Mouse (Mus musculus) kidney, postnatal 36 days (tissue): ENCODE data around the gene Eefsec.
A peak's percentile ranks its signal among the peaks of the same experiment; 100 is the strongest.

Experiments
- DNase-seq, 2 experiments: peaks; one replicate each; pipeline ENCODE4 v3.0.0; 2021 to 2022; ENCODE audit warnings: mixed read lengths in 2 of 2

The Eefsec gene

DNA sequence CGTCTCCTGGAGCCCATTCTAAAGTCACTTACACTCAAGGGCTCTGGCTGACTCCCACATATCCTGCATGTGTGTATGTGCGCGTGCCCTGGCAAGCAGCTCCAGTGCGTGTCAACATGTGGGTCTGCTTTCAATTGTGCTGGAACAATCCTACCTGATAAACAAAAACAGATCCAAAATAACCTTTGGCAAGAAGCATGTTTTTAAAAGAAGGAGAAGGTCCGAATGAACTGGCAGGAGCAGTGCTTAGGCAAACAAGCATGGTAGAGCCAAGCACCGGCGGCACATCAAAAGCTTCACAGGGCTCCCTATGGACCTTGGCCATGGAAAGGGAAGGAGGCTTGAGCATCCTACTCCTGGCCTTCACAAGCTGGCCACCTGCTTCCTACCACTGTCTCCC is 105.6 kb downstream of the Eefsec start:
- DNase-seq = no peak

DNA sequence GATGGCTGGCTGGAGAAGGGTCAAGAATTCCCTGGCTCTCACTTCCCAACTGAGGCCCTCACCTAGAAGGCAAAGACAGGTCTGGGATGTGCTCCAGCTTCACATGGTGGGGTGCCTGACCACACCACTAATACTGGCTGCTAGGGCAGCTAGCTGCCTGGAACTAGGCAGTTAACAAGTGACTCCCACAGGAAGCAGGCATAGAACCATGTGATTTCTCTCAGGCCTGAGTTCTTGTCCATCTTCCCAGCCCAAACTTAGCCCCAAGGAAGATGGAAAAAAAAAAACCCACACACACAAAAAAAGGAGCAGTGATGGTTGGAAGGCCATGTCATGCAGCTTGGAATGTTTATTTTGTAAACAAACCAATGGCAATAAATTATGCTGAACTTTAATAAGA is 117.0 kb downstream of the Eefsec start:
- no peak for DNase-seq

DNA sequence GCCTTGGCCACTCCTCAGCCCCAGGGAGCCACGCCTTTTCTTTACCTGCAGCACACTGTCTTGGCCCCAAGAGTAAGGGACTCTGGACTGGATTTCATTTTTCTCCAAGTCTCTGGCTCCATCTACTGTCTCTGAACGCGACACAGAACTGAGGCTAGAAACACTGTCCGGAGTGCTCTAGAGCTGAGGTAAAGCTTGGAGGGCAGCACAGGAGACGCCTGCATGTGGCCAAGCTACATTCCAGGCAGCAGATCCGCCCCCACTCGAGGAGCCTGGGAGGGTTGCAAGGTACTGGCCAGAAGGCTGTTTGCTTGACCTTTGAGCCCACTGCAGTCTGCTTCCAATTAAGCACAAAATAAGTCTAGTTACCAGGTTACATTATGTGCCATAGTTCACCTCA is 124.5 kb downstream of the Eefsec start:
- peak; percentile 81 to 94 for DNase-seq

DNA sequence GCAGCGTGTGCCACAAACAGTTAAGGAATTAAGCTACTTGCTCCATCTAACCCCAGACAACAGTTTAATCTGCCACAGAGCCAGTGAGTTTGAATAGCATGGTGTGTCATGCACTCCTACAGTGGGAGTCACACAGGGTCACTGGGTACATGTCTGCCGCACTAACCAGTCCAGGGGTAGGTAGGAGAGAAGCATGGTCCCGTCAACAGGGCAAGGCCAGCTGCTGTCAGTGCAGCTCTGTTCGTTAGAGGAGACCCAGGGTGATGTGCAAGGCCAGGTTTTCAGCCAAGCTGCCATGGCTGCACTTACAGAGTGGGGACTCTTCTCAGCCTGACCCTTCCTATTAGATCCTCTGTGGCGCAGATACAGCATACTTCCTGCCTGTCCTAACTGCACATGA is 125.1 kb downstream of the Eefsec start:
- DNase-seq = no peak

DNA sequence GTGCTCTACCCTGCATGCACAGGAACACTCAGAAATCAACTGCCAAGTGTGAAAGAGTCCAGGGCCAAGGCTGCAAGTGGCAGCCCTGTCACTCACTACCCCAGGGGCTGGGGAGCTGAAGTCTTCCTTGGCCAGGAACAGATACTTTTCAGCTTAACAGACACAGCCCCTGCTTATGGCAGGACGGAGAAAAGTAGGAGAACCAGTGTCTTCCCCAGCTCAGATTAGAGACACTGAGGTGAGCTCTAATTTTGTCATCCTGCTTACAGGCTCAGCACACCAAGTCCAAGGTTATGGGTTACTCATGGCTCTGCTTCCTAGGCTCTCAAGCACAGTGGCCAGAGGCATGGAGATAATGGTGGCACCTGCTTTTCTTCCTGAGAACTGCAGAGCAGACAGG is 126.6 kb downstream of the Eefsec start:
- DNase-seq = no peak

DNA sequence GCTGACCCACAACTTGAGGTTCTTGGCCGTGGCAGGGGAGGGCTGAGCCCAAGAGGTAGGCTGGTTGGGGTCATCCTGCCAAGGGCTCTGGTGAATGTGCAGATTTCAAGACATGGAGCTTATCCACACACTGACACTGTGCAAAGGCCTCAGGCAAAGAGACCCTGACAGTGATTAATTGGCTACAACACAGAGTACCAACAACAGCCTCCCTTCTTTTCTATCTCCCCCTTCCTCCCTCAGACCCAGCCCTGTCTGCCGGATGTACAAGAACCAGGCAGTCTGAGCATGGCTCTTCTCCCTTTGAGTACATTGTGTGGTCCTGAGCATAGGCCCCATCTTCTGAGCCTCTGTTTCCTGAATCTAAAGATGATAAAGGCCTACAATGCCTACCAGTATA is 131.0 kb downstream of the Eefsec start:
- DNase-seq = no peak

DNA sequence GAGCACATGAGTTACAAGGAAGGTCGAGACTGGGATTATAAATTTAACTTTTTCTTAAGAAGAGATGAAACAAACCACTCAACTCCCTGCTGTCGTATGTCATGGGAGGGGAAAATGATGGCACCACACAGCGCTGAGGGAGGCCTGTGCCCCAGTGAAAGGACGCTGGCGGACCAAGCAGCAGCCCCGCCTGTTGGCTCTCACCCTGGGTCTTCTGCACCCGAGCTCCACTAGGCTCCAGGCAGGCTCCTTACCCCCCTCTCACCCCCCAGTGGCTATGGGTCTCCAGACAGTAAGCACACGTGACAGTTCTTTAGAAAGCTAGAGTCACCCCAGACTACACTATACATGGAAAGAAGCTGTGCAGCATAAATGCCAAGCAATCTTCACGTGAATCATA is 132.4 kb downstream of the Eefsec start:
- no peak for DNase-seq

DNA sequence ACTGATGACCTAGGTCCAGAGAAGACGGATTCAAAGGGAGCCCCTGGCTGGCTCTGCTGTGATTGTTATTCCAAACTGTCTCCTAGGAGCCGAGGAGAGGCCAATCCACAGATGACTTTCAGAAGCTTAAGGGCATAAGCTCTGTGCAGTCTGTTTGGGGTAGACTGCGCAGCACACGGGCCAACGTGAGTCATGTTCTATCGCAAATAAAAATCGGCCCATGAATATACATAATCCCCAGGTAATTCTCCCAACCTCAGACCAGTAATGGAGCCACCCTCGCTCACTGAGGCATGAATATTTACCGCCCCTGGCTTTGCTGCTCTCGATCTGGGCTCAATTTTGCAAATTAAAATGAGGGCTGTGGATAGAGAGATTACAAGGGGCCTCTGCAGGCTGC is 134.7 kb downstream of the Eefsec start:
- DNase-seq = no peak

DNA sequence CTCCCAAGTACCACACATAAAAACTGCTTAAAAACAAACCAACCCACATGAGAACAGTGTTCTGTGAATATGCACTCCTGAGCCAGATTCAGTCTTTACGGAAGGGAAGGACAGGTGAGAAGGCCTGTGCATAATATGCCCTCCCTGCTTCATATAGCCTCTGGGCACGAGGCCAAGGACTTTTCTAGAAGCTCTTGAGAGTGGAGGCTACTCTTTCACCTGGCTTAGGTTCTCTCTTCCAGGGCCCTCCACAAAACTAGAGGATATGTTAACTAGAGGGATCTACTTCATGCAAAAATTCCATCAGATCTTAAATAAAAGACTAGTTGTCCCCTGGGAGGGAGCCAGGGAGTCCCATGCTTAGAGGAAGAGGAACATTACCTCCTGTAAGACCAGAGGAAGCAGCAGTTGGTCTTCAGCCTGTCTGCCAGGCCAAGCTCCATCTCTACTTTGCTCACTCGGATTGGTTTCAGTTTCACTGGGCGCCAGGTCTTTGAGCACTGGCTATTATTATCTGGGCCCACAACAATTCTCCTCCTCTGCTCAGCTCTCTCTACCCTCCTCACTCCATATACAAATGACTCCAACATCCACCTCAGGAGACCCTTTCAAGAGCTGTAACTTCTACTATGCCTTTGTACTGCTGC is 140.1 kb downstream of the Eefsec start:
- DNase-seq = peak; percentile 5 to 23

DNA sequence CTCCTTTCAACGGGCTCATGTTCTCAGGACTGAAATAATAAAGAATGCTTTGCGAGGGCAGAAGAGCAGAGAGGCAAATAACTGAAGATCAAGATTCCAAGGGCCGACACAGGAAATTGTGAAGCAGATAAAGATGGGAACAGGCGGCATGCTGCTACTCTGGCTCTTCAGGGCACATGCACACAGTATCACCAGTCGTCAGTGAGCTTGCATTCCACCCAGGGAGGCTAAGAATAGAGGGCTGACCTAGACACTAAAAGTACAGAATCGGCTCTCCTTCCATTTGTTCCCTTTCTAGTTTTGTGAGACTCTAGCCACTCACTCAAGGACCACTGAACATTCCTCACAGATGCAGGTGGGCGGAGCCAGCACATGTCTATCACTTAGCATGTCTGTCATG is 145.1 kb downstream of the Eefsec start:
- no peak for DNase-seq

DNA sequence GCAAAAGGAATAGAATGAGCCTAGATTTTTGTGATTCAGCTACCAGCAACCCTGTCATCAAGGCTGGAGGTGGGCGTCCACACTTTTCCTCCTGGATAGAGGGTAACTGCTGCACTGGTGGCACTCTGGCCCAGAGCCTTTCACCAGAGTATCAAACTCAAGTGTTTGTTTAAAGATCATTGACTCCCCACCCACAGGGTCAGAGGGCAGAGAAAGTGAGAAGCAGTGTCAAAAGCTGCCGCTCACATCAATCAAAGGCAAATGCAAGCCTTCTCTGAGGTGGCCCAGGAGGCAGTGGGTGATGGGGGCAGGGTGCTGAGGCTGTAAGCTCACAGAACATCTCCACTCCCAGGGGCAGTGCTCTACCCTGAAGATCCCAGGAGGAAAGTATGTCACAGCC is 146.8 kb downstream of the Eefsec start:
- DNase-seq = no peak

DNA sequence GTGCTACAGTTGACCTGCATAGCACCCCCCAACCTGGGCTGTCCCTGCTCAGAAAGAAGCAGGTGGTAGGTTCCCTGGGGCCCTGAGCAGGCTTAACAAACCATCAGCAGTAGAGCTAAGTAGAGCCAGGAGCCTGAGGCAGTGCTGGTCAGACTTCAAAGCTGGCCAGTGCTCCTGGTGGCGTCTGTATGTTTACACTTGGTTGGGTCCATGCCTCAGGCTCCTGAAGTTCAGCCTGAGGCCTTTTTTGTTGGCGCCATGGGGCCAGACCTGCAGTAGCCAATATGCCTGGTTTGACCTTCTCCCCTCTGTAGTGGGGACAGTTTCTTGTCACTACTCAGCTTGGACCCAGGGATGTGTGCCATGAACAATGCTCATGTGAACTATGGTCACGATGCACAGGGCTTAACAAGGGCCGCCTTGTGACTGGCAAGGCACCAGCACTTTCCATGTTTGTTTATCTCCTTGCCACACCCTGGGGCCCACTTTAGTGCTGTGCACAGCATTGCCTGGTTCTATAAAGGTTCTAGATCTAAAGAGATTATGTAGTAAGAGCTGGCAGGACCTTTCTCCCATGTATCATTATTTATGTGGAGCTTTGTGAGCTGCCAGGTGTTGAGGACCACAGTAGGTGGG is 153.9 kb downstream of the Eefsec start:
- DNase-seq = no peak

DNA sequence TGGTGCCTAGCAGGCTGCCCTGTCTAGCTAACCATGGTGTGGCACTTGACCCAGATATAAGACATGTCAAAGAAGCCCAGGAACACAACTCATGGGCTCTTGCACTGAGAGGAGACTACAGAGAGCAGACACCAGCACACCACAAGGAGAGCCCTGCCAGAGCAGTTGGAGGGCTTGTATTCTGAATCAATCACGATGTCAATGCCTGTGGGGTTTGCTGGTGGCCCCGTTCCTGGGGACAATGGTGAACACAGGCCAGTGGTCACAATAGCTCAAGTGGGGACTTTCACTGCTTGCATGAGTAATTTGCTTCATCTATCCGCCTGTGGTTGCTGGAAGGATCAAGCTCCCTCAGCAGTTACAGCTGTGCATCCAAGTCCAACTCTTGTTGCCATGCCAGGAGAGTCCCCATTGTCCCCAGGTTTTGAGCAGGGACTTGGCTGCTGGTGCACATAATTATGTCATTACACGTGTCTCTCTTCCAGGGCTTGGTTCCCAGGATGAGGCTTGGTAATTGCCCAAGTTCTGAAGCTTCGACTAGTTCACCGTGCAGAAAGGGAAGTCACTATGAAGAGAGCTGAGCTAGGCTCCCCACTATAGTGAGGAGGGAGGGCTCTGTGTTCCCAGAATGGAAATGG is 156.1 kb downstream of the Eefsec start:
- no peak for DNase-seq

DNA sequence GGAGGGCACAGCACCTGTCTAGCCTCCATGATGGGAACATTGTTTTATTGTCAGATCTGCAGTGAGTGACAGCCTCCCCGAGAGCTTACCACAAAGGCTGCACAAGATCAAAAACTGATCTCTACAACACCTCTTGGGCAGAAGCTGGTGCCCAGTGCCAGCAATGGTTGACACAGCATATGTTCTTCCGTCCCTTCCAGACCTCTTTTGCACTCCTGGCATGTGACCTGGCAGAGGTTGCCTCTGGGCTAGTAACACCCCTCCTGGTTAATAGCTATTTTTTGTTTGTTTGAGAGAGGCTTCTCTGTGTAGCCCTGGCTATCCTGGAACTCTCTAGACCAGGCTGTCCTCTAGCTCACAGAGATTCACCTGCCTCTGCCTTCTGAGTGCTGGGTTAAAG is 168.2 kb downstream of the Eefsec start:
- DNase-seq = no peak

DNA sequence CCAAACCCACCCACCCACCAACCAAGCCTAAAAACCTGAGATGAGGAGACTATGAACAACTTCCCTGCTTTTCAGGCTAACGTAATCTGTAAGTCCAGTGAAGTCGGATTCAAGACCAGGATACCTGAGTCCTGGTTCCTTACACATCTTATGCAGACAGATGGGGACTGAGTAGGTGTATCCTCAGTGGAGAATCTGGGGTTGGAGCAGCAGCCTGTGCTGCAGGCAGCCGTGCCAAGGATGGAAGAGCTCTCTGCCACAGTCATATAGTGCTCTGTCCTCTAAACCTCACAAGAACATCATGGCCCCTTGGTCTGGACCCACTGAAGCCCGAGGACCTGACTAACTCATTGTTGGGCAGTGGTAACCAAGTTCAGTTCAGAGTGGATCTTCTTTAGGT is 169.1 kb downstream of the Eefsec start:
- no peak for DNase-seq

DNA sequence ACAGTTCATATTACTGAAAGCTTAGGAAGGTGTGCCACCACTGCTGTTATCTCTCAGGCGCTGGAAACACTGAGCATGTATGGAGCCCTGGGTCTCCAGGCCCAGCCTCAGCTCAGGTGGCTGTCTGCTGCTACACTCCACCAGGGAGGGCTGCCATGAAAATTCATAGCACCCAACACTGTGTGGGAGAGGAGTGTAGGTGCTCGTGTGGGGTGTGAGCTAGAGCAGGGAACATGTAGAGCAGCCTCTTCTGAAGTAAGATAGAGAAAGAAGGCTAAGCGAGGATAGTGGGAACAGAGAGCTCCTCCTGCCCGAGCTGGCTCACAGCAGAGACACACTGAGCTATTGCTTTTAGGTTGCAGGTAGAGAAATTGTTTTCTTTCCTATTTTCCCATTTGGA is 170.1 kb downstream of the Eefsec start:
- no peak for DNase-seq

DNA sequence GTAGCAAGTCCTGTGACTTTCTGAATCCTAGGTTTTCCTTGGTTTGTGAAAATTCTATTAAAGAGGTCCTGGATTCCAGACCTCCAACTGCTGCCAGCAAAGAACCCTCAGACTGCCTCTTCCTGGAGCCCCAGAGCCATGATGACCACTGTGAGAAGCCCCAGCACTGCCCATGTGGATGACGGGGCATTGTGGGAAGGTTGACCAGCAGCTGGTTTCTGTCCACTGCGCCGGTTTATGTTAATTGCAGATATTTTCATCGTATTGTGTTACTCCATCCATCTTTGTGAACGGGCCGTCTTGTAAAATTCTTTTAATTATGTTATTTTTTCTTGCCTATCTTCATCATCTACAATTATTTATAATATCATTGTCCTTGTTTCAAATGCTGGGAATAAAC is 171.7 kb downstream of the Eefsec start:
- DNase-seq = no peak

DNA sequence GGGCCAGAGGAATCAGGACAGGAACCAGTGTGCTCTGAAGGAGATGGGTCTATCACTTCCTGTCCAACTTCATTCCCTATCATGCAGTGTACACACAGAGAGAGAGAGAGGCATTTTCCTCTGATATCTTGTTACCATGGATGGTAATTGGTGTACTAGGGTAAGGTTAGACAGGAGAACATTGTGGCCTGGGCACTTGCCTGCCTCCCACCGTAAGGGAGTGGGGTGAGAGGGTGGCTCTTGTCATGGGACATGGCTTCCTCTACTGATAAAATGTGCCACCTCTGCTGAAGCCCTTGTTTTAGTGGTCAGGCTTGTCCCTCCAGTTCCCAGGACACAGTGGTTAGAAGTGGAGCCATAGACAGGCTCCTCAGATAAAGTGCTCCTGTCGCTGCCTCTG is 178.4 kb downstream of the Eefsec start:
- no peak for DNase-seq

DNA sequence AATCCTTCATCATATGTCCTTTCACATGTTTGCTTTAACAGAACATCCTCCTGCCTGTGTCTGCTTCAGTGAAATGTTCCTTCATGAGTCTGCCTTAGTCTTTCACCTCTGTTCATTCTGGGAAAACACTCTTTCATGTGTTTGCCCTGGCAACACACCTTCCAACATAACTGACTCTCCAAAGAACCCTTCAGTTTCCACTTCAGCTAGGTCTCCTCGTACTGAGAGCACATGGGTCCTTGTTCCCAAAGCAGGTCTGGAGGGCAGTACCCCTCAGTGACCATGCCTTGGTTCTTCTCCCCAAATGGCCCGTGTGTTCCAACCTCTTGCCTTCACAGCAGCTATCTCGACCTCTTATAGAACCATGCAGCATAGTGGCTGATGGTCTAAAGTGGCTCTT is 179.3 kb downstream of the Eefsec start:
- no peak for DNase-seq

DNA sequence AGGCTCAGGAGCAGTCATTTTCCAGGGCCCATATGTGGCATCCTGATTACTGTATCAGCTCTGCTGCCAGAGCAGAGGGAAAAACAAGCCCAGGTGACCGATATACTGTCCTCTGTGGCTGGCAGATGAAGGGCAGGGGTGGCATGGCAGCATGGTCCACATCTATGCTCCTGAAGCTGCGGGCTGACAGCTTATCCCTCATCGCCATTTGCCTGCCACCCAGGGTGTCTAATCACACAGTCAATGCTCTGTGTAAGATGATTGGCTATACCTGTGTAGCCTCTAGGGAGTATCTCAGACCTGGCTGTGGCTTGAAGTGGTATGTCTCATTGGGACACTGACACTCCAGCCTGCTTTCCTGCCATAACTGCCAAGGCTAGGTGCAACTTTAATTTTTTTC is 180.3 kb downstream of the Eefsec start:
- no peak for DNase-seq

DNA sequence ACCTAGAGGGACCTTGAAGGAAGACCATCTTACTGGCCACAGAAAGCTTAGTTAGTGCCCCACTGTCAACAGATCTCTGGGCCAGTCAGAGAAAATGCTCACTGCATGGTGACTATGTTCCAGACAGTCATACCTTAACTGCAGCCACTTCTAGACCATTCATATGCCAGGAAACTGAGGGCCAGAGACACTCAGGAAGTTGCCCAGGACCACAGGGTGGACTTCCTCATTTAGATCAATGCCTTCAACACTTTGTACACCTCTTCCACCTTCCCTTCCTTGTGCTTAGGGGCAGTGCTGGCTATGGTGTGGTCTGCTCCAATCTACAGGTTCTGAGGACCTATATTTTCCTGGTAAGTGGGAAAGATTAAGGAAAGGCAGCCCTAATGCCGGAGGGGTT is 181.0 kb downstream of the Eefsec start:
- no peak for DNase-seq

DNA sequence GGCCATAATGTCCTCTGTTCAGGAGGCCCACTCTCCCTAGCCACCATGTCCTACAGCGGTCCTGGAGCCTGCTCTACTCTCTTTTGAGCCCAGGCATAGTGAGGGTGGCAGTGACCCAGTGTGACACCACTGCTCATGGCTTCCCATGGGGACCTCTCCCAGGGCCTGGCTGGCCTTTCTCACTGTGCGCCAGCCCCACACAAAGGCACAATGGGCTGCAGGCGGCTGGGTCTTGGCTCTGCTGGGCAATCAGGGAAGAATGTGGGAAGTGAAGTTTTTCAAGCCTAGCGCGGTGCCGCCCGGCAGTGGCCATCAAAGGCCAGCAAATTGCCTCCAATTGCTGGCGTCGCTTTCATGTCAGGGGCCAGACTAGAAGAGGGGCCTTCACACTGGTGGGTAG is 184.2 kb downstream of the Eefsec start:
- no peak for DNase-seq

DNA sequence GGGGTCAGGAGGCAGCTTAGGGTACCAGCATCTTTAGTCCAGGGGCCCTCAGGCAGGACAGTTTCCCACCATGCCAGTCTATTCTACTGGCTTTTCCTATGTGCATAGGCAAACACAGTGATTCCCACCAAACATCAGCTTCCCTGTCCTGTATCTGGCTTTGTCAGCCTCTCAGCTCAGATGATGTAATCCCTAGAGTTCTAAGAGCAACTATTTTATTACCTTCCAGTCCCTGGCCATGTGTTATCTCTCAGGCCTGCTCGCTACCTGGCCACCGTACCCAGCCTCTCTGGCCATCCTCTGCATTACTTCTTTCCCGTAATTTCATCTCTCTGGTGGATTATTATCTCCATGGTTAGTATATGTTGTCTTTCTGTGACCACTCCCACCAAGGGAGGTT is 185.7 kb downstream of the Eefsec start:
- no peak for DNase-seq

DNA sequence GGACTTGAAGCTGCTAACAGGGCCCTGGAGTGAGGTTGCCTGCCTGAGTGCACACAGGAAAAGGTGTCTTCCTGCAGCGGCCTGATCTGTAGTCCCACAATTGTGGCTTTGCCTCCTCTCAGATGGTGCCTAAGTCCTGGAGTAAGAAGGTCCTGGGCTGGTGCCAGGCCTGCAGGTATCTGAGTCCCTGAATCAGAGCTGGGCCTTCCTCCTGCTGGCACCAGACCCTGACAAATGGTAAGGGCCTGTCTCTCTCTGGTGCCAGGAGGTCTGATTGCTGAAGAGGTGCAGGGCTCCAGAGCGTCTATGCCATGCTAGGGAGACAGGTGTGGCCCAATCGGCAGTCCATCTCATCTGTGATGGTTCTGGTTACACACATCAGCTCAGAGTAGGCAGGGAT is 186.7 kb downstream of the Eefsec start:
- DNase-seq = no peak

DNA sequence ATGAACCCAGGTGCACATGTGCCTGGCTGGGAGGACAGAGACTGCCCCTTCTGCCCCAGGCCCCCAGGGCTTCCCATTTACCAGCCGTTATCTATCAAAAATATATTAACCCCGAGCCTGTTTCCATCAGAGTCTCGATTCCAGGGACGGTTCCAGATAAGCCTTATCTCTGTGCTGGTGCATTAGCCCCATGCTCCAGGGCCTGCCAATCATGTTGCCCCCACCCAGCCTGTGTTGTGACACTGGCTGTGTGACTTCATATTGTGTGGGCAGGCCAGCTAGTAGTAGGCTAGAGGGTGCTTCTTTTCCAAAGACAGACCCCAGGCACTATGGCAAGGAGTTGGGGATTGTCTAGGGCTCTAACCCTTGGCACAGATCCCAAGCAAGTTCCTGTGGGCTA is 190.9 kb downstream of the Eefsec start:
- no peak for DNase-seq
